12 mouse cellular contexts compared by ENCODE assay signal in genomic region chr15:24992665-24993324, GRCm38 (mm10).
DNase-seq lines count a peak whose midpoint lies in the region; ATAC-seq lines count a peak whose summit lies in the region.
"Had no signal": no experiment of that assay in that cellular context is flagged by ENCODE, and none has a peak within 500 bp of the region (broad histone marks: within the 10 kb centered on the region; RNA-seq: fewer than 3 reads in every experiment).

No protein-coding gene starts in this region.

- peaks cover 8% of the 10 kb centered on the region for H3K4me1 ChIP-seq in forebrain, embryonic 15.5 days
- no peaks in the 10 kb centered on the region for H3K4me1 ChIP-seq in neural tube, embryonic 14.5 days (ENCODE audit: control insufficient read depth, insufficient read depth, low read length)
- H3K4me1 ChIP-seq: liver, embryonic 13.5 days had no signal

- peak; percentile 73 for ATAC-seq in frontal cortex, adult (ENCODE audit: low TSS enrichment)
- ATAC-seq in forebrain, embryonic 15.5 days (replicated peaks), result peak; percentile 53
- ATAC-seq in neural tube, embryonic 14.5 days (ENCODE audit: low read depth), result peak; percentile 88
- ATAC-seq: Patski had no signal

- H3K4me3 ChIP-seq in forebrain, embryonic 15.5 days, result no peak overlapping the region
- H3K4me3 ChIP-seq in neural tube, embryonic 14.5 days (ENCODE audit: low read depth, low read length), result no peak overlapping the region
- H3K4me3 ChIP-seq: liver, embryonic 13.5 days had no signal

- peak overlapping the region; percentile 47; the same call in 1 of the 2 replicates for H3K27ac ChIP-seq in forebrain, embryonic 15.5 days (replicated peaks)
- peak overlapping the region; percentile 61 for H3K27ac ChIP-seq in neural tube, embryonic 14.5 days (ENCODE audit: low read depth, low read length)
- H3K27ac ChIP-seq: liver, embryonic 13.5 days had no signal

- no peak for DNase-seq in frontal cortex, postnatal 10 days (ENCODE audit: low spot score in 2 of 2)
- peak; percentile 12 for DNase-seq in left cerebral cortex, adult 11 months (ENCODE audit: low spot score)
- DNase-seq in adrenal gland, adult 2 months, result no peak
- no peak for DNase-seq in adrenal gland, adult (ENCODE audit: inconsistent age in 2 of 2, low spot score in 1 of 2)
- no peak for DNase-seq in T-cell, adult 2 months (ENCODE audit: low spot score)
- DNase-seq: gastrocnemius, postnatal 10 days; heart, postnatal 10 days; liver, embryonic 13.5 days had no signal

- H3K9ac ChIP-seq in forebrain, embryonic 15.5 days (replicated peaks), result no peak overlapping the region
- no peak overlapping the region for H3K9ac ChIP-seq in neural tube, embryonic 14.5 days (replicated peaks; ENCODE audit: low read depth, low read length)
- H3K9ac ChIP-seq: liver, embryonic 13.5 days had no signal

- no peaks in the 10 kb centered on the region for H3K9me3 ChIP-seq in forebrain, embryonic 15.5 days
- no peaks in the 10 kb centered on the region for H3K9me3 ChIP-seq in neural tube, embryonic 14.5 days (ENCODE audit: control insufficient read depth, low read length)

- no peaks in the 10 kb centered on the region for H3K36me3 ChIP-seq in forebrain, embryonic 15.5 days
- no peaks in the 10 kb centered on the region for H3K36me3 ChIP-seq in neural tube, embryonic 14.5 days (ENCODE audit: control insufficient read depth, insufficient read depth, low read length)
- H3K36me3 ChIP-seq: liver, embryonic 13.5 days had no signal

- H3K4me2 ChIP-seq in forebrain, embryonic 15.5 days (replicated peaks), result no peak overlapping the region
- H3K4me2 ChIP-seq in neural tube, embryonic 14.5 days (ENCODE audit: low read depth, low read length), result peak overlapping the region; percentile 12; the same call in 1 of the 2 replicates
- H3K4me2 ChIP-seq: liver, embryonic 13.5 days had no signal

- H3K27me3 ChIP-seq in forebrain, embryonic 15.5 days, result no peaks in the 10 kb centered on the region
- H3K27me3 ChIP-seq in neural tube, embryonic 14.5 days (ENCODE audit: control insufficient read depth, insufficient read depth, low read length), result no peaks in the 10 kb centered on the region
- H3K27me3 ChIP-seq: liver, embryonic 13.5 days had no signal

- 71% methylated on average over 14 of the region's 14 CpGs for WGBS in forebrain, embryonic 15.5 days
- WGBS in neural tube, embryonic 14.5 days, result 50% methylated on average over 14 of the region's 14 CpGs
